Mouse (Mus musculus): ENCODE data around the gene Nxpe5.

DNA sequence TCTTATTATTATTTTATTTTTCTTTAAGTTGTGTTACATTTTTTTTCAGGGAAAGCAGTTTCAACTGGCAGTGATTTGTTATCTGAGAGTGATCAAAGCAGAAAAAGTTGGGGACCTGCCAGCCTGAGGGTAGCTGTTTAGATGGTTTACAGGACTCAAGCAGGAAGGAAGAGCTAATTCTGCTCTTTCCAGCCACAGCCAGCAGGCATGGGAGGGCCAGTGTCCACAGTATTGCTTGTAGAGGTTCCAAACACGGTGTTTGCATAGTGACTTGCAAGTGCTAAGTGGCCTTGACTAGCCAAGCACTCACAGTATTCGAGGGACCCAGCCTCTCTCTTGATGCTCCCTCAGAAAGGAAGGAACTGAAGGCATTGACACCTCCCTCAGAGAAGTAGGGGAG is 15.8 kb downstream of the Nxpe5 start:
- TF ChIP-seq POLR2A (IDR thresholded peaks at IDR 0.05; ENCODE audit: control insufficient read depth, low read depth, low read length) (no peak), CTCF (IDR thresholded peaks at IDR 0.05; ENCODE audit: control insufficient read depth, insufficient read depth, insufficient replicate concordance, low read depth, low read length) (no peak)
